Mouse (Mus musculus) liver, embryonic 14.5 days (tissue): ENCODE measurements around the gene Banf2. TPM values are rescaled to one million over a fixed set of nuclear protein-coding genes. Genes with fewer than 3 reads are reported as not detected.

Source experiments
- ATAC-seq: fragments of 200-750 bp; cut with Nextera tagmentation; 2 replicates; pipeline ENCODE4 v1.8.0; 2017; ENCODE audit warnings: moderate number of reproducible peaks, mild to moderate bottlenecking, moderate library complexity; ENCODE audit not compliant: insufficient read depth
- DNase-seq, 3 experiments: peaks; one replicate each; pipeline ENCODE4 v3.0.0-alpha.2; 2012 to 2013; ENCODE audit warnings: low read depth in 3 of 3, low spot score in 3 of 3
- H3K27ac ChIP-seq: fragments of 300-500 bp; sonication (generic); 2 replicates; pipeline ENCODE4 v1.5.1; 2014; ENCODE audit warnings: moderate library complexity, mild to moderate bottlenecking, control low read depth, inconsistent platforms
- H3K27me3 ChIP-seq: fragments of 300-500 bp; sonication (generic); 2 replicates; pipeline ENCODE4 v1.6.1; 2014; ENCODE audit warnings: mild to moderate bottlenecking, low read length, moderate library complexity; ENCODE audit not compliant: control insufficient read depth, insufficient read depth
- H3K36me3 ChIP-seq: fragments of 300-500 bp; sonication (generic); replicated peaks from 2 replicates; pipeline ENCODE4 v1.6.1; 2014; ENCODE audit warnings: low read depth; ENCODE audit not compliant: control insufficient read depth, insufficient read depth
- H3K4me1 ChIP-seq, 2 experiments: fragments of 200-500 bp in 1 of 2; fragments of 300-500 bp in 1 of 2; sonication (generic) in 1 of 2; replicated peaks; 2 replicates each; pipeline ENCODE4 v1.6.1; 2012 to 2014; ENCODE audit warnings: antibody characterized with exemption in 1 of 2, inconsistent platforms in 1 of 2, low read length in 1 of 2; ENCODE audit not compliant: control insufficient read depth in 2 of 2, insufficient read depth in 2 of 2
- H3K4me2 ChIP-seq: fragments of 300-500 bp; sonication (generic); 2 replicates; pipeline ENCODE4 v1.6.1; 2014; ENCODE audit warnings: low read depth, mild to moderate bottlenecking, control low read depth, moderate library complexity
- H3K4me3 ChIP-seq, 2 experiments: fragments of 200-500 bp in 1 of 2; fragments of 300-500 bp in 1 of 2; sonication (generic) in 1 of 2; 2 replicates each; pipeline ENCODE4 v1.5.1; 2012 to 2014; ENCODE audit warnings: low read depth in 2 of 2, low read length in 2 of 2, mild to moderate bottlenecking in 2 of 2, control low read depth in 1 of 2, inconsistent platforms in 1 of 2, moderate library complexity in 1 of 2; ENCODE audit not compliant: insufficient read depth in 1 of 2
- H3K9ac ChIP-seq: fragments of 300-500 bp; sonication (generic); replicated peaks from 2 replicates; pipeline ENCODE4 v1.6.1; 2014; ENCODE audit warnings: mild to moderate bottlenecking, control low read depth, moderate library complexity
- H3K9me3 ChIP-seq: fragments of 300-500 bp; sonication (generic); 2 replicates; pipeline ENCODE4 v1.6.1; 2016; ENCODE audit warnings: low read length, mixed read lengths; ENCODE audit not compliant: control insufficient read depth
- CTCF ChIP-seq: IDR thresholded peaks from 2 replicates; pipeline ENCODE4 v1.5.1; 2016; ENCODE audit warnings: antibody characterized with exemption, low read depth, control low read depth
- EP300 ChIP-seq: IDR thresholded peaks from 2 replicates; pipeline ENCODE4 v1.6.1; 2016; ENCODE audit warnings: antibody characterized with exemption, low read depth
- WGBS: fragments of 180-500 bp; shearing (Covaris S2); extraction: QIAGEN DNeasy Blood & Tissue Kit; methylation state at CpG from one replicate; pipeline ENCODE4 v1.1.7; 2014; ENCODE audit not compliant: insufficient replicate concordance; 5-methylcytosine and 5-hydroxymethylcytosine counted together
- polyA plus RNA-seq, 2 experiments: library from polyadenylated mRNA; depleted of rRNA in 1 of 2; stranded (reverse) in 1 of 2; unstranded in 1 of 2; fragments of >200 nt; fragmentation: Nextera tagmentation in 1 of 2; extraction: Ambion mirVana in 1 of 2; gene quantifications; 2 replicates each; pipeline versions ENCODE4 v1.2.1 to v1.2.3; 2012 to 2014

Banf2 gene
- polyA plus RNA-seq, 2 experiments: not detected

GRCm38 (mm10) chr2:144044726-144045125 lies 11.9 kb downstream of the Banf2 start:
- 67% methylated on average over 6 of the region's 6 CpGs for WGBS
- H3K27me3 ChIP-seq: no peaks in the 10 kb centered on the region
- no peaks in the 10 kb centered on the region for H3K36me3 ChIP-seq
- H3K9ac ChIP-seq: no peak overlapping the region
- H3K4me2 ChIP-seq: no peak overlapping the region
- H3K27ac ChIP-seq: no peak overlapping the region
- no peak overlapping the region for H3K4me3 ChIP-seq
- no peaks in the 10 kb centered on the region for H3K9me3 ChIP-seq
- ATAC-seq: no peak
- TF ChIP-seq EP300: no peak
- no peak for TF ChIP-seq CTCF
- peaks cover 0 to 4% of the 10 kb centered on the region in 2 experiments; a peak in 1 of 4 replicates for H3K4me1 ChIP-seq
- DNase-seq: no peak

- 53% methylated on average over 5 of the region's 5 CpGs for WGBS
- H3K4me2 ChIP-seq: no peak overlapping the region
- H3K9me3 ChIP-seq: no peaks in the 10 kb centered on the region
- no peak for TF ChIP-seq EP300
- no peak for TF ChIP-seq CTCF
- H3K4me3 ChIP-seq: no peak overlapping the region
- no peak overlapping the region for H3K9ac ChIP-seq
- ATAC-seq: no peak
- no peak for DNase-seq
- H3K4me1 ChIP-seq: peaks cover 0 to 4% of the 10 kb centered on the region in 2 experiments; a peak in 1 of 4 replicates
- H3K36me3 ChIP-seq: no peaks in the 10 kb centered on the region
- H3K27me3 ChIP-seq: no peaks in the 10 kb centered on the region
- no peak overlapping the region for H3K27ac ChIP-seq
Observed at GRCm38 (mm10) chr2:144045756-144046560, 13.1 kb downstream of the Banf2 start.

- Histone ChIP-seq H3K27ac (no peak overlapping the region), H3K36me3 (no peaks in the 10 kb centered on the region), H3K9me3 (no peaks in the 10 kb centered on the region), H3K9ac (no peak overlapping the region), H3K4me3 (no peak overlapping the region), H3K27me3 (no peaks in the 10 kb centered on the region), H3K4me1 (peaks cover 0 to 4% of the 10 kb centered on the region in 2 experiments; a peak in 1 of 4 replicates), H3K4me2 (no peak overlapping the region)
- WGBS: 28% methylated on average over 11 of the region's 11 CpGs
- TF ChIP-seq EP300 (no peak), CTCF (no peak)
- ATAC-seq (no peak), DNase-seq (peak in 1 of 3 experiments; percentile 2)
Observed at GRCm38 (mm10) chr2:144046916-144047315, 14.1 kb downstream of the Banf2 start.

DNA sequence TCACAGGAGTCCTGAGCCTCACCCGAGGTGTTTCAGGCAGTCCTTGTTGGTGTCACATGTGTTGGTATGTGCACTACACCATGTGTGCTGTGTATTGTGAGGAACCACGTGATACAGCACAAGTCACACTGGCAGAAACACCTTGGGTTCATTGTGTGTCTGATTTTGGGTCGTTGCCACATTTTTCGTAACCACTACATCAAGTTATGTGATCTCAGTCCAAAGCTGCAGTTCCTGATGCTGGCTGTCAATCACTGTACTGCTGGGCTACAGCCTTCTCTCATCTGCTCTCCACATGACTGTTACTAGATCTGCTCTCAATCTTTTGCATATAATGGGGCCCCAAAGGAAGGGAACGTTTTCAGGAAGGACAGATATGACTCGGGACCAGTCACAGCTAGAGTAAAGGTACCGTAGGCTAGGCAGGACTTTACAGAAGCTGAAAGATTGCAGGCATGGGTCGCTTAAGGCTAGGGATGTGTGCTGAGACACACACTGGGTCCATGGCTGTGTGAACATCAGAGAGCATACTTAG lies 17.4 kb downstream of the Banf2 start:
- no peak overlapping the region for H3K4me2 ChIP-seq
- H3K27ac ChIP-seq: no peak overlapping the region
- H3K27me3 ChIP-seq: no peaks in the 10 kb centered on the region
- WGBS: 36% methylated on average over 8 of the region's 8 CpGs
- ATAC-seq: no peak
- H3K9me3 ChIP-seq: no peaks in the 10 kb centered on the region
- no peak overlapping the region for H3K9ac ChIP-seq
- no peak for DNase-seq
- no peaks in the 10 kb centered on the region for H3K36me3 ChIP-seq
- peaks cover 0 to 4% of the 10 kb centered on the region in 2 experiments; a peak in 1 of 4 replicates for H3K4me1 ChIP-seq
- no peak overlapping the region for H3K4me3 ChIP-seq
- TF ChIP-seq CTCF (no peak), EP300 (no peak)

DNA sequence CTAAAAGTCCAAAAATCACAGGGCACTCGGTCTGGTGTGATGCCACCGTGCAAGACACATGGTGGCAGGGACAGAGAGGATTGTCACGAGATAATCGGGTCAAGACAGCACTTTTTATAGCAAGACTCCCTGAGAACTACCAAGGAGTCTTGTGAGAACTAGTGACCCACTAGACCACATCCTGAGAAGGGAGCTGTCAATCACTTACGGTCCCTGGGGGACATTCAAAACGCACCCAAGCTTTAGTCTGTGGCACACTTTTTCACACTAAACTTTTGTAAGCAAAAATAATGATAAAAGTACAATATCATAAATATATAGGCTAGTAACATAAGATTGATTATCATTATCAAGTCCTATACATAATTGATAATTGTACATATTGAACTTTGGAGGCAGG lies 18.0 kb downstream of the Banf2 start:
- H3K36me3 ChIP-seq: no peaks in the 10 kb centered on the region
- H3K27me3 ChIP-seq: no peaks in the 10 kb centered on the region
- TF ChIP-seq EP300: no peak
- TF ChIP-seq CTCF: no peak
- 43% methylated on average over 6 of the region's 6 CpGs for WGBS
- peaks cover 0 to 4% of the 10 kb centered on the region in 2 experiments; a peak in 1 of 4 replicates for H3K4me1 ChIP-seq
- ATAC-seq: no peak
- H3K9me3 ChIP-seq: no peaks in the 10 kb centered on the region
- no peak overlapping the region for H3K4me2 ChIP-seq
- DNase-seq: no peak
- H3K9ac ChIP-seq: no peak overlapping the region
- no peak overlapping the region for H3K27ac ChIP-seq
- H3K4me3 ChIP-seq: no peak overlapping the region
